Mouse (Mus musculus) megakaryocyte, embryonic 14.5 days (primary cell): ENCODE data around the gene Prr19. TPM values are rescaled to one million over a fixed set of nuclear protein-coding genes. Genes with fewer than 3 reads are reported as not detected.

Source experiments
- H3K27me3 ChIP-seq: replicated peaks from 2 replicates; pipeline ENCODE3; 2012; ENCODE audit warnings: inconsistent platforms
- H3K36me3 ChIP-seq: replicated peaks from 2 replicates; pipeline ENCODE3; 2012; ENCODE audit warnings: low read length, inconsistent platforms, mixed read lengths
- H3K4me1 ChIP-seq: 2 replicates; pipeline ENCODE4 v1.6.1; 2012; ENCODE audit warnings: inconsistent platforms
- H3K4me3 ChIP-seq: replicated peaks from 2 replicates; pipeline ENCODE3; 2012; ENCODE audit warnings: moderate library complexity, mild to moderate bottlenecking, inconsistent platforms
- H3K9me3 ChIP-seq: 2 replicates; pipeline ENCODE4 v1.6.1; 2012; ENCODE audit warnings: inconsistent platforms
- FLI1 ChIP-seq: IDR thresholded peaks from 2 replicates; pipeline ENCODE4 v1.6.1; 2012; ENCODE audit warnings: low read length, inconsistent platforms, mixed read lengths
- GATA1 ChIP-seq: IDR thresholded peaks from 3 replicates; pipeline ENCODE4 v1.6.1; 2012; ENCODE audit warnings: mixed read lengths, low read length, inconsistent platforms, borderline replicate concordance
- polyA plus RNA-seq: library from polyadenylated mRNA; stranded (reverse); fragments of >175 nt; gene quantifications from 2 replicates; pipeline ENCODE4 v1.2.3, GENCODE M21; 2012; ENCODE audit warnings: low replicate concordance; ENCODE audit not compliant: insufficient read depth

The Prr19 gene
- polyA plus RNA-seq, 1 experiment = 0.17 TPM

- no peaks in the 10 kb centered on the region for H3K36me3 ChIP-seq
- H3K4me1 ChIP-seq = peaks cover 19% of the 10 kb centered on the region
- peaks cover 74% of the 10 kb centered on the region for H3K27me3 ChIP-seq
- no peaks in the 10 kb centered on the region for H3K9me3 ChIP-seq
- TF ChIP-seq FLI1 (no peak), GATA1 (no peak)
- no peak overlapping the region for H3K4me3 ChIP-seq
These were observed 4.3 kb downstream of the Prr19 start for GRCm38 (mm10) chr7:25305481-25305880.

GRCm38 (mm10) chr7:25305956-25306613, 4.9 kb downstream of the Prr19 start, which contains the start of gene Tmem145:
TSS of gene Tmem145 (plus strand) at chr7:25306106.
- peaks cover 76% of the 10 kb centered on the region for H3K27me3 ChIP-seq
- H3K4me3 ChIP-seq = peak within 1 kb of the TSS; percentile 85
- TF ChIP-seq FLI1 (no peak), GATA1 (no peak)
- peaks cover 17% of the 10 kb centered on the region for H3K4me1 ChIP-seq
- H3K36me3 ChIP-seq = no peaks in the 10 kb centered on the region
- H3K9me3 ChIP-seq = no peaks in the 10 kb centered on the region

- Histone ChIP-seq H3K9me3 (no peaks in the 10 kb centered on the region), H3K4me3 (no peak overlapping the region), H3K36me3 (no peaks in the 10 kb centered on the region), H3K4me1 (peaks cover 15% of the 10 kb centered on the region), H3K27me3 (peaks cover 78% of the 10 kb centered on the region)
- no peak for TF ChIP-seq FLI1
- TF ChIP-seq GATA1 = no peak
These were observed 5.4 kb downstream of the Prr19 start for GRCm38 (mm10) chr7:25306614-25306996.

GRCm38 (mm10) chr7:25308702-25309318, 7.6 kb downstream of the Prr19 start:
- peaks cover 87% of the 10 kb centered on the region for H3K27me3 ChIP-seq

GRCm38 (mm10) chr7:25309425-25309824, 8.2 kb downstream of the Prr19 start:
- no peaks in the 10 kb centered on the region for H3K9me3 ChIP-seq
- H3K4me3 ChIP-seq = no peak overlapping the region
- peaks cover 88% of the 10 kb centered on the region for H3K27me3 ChIP-seq
- no peaks in the 10 kb centered on the region for H3K36me3 ChIP-seq
- H3K4me1 ChIP-seq = peaks cover 15% of the 10 kb centered on the region
- no peak for TF ChIP-seq FLI1
- TF ChIP-seq GATA1 = no peak

More at GRCm38 (mm10) chr7:25308702-25309318, 7.6 kb downstream of the Prr19 start:
- peak overlapping the region; percentile 33 for H3K4me3 ChIP-seq
- TF ChIP-seq FLI1 (no peak), GATA1 (no peak)
- H3K4me1 ChIP-seq = peaks cover 15% of the 10 kb centered on the region
- H3K9me3 ChIP-seq = no peaks in the 10 kb centered on the region
- no peaks in the 10 kb centered on the region for H3K36me3 ChIP-seq

GRCm38 (mm10) chr7:25311193-25311592, 10.0 kb downstream of the Prr19 start:
- H3K27me3 ChIP-seq = peaks cover 92% of the 10 kb centered on the region
- TF ChIP-seq GATA1 = no peak
- no peak for TF ChIP-seq FLI1
- H3K36me3 ChIP-seq = no peaks in the 10 kb centered on the region
- H3K4me3 ChIP-seq = no peak overlapping the region
- H3K9me3 ChIP-seq = no peaks in the 10 kb centered on the region
- H3K4me1 ChIP-seq = peaks cover 25% of the 10 kb centered on the region

GRCm38 (mm10) chr7:25313325-25313724, 12.1 kb downstream of the Prr19 start:
- TF ChIP-seq GATA1 (no peak), FLI1 (no peak)
- Histone ChIP-seq H3K4me1 (peaks cover 35% of the 10 kb centered on the region), H3K36me3 (no peaks in the 10 kb centered on the region), H3K9me3 (no peaks in the 10 kb centered on the region), H3K27me3 (peaks cover 70% of the 10 kb centered on the region), H3K4me3 (no peak overlapping the region)

- TF ChIP-seq FLI1 (no peak), GATA1 (no peak)
- Histone ChIP-seq H3K4me1 (peaks cover 30% of the 10 kb centered on the region), H3K27me3 (peaks cover 56% of the 10 kb centered on the region), H3K4me3 (peak overlapping the region; percentile 96), H3K36me3 (no peaks in the 10 kb centered on the region), H3K9me3 (no peaks in the 10 kb centered on the region)
These were observed 13.5 kb downstream of the Prr19 start for GRCm38 (mm10) chr7:25314606-25315305.

GRCm38 (mm10) chr7:25315306-25316041, 14.3 kb downstream of the Prr19 start:
- Histone ChIP-seq H3K36me3 (no peaks in the 10 kb centered on the region), H3K4me3 (peak overlapping the region; percentile 96), H3K9me3 (no peaks in the 10 kb centered on the region; the same call in 1 of the 2 replicates), H3K27me3 (peaks cover 52% of the 10 kb centered on the region), H3K4me1 (peaks cover 30% of the 10 kb centered on the region)
- TF ChIP-seq GATA1 (no peak), FLI1 (no peak)
